Mouse (Mus musculus): Measurements from ENCODE around the gene Prepl. TPM values are rescaled to one million over a fixed set of nuclear protein-coding genes. Genes with fewer than 3 reads are reported as not detected.

Gene Prepl
- 13.7 and 13.8 TPM in 2 replicates for polyA plus RNA-seq (2015; fragmentation: Nextera tagmentation; extraction: Ambion mirVana)

DNA sequence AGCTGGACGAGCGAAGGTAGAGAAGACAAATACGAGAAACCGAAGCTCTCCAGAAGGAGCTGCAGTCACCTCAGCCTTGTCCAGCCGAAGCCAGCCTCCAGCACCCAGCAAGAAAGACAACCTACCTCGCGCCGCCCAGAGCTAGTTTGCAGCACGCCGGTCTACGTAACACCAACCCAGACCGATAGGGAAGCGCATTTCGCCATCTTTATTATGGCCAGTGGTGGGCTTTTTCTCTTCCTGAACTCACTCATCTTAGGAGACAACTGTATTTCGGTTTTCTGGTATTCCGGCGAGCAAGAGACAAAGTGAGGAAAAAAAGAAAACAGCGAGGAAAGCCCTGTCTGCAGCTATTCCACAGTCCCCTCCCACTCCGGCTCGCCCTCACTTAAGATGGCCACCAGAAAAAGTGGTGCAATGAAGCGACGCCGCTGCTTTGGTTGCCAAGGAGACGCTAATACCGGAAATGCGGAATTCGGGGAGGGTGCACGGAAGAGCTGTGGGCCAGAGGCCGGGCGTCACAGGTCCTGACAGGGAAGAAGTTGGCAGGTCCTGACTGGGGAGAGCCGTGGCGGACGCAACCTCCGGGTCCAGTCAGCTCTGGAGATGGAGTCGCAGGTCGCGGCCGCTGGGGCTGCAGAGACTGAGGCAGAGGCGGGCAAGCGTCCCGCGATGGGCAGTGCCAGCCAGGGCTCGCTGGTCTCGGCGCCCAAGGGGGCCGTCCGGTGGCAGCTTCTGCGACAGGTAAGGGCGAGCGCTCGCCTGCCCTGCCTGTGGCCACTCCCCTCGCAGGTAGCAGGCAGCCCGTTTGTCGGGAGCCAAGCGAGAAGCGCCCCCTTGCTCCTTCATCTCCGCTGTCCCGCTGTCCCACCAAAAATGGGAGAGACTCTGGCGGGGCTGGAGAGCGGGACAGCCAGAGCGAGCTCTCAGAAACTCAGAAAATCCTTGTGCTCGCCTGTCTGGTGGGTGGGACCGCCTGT, at the start of gene Prepl, which contains the start of gene Camkmt:
Gene Prepl (minus strand): TSS at position 122 of the 980 bp plus-strand sequence.
Gene Camkmt (plus strand): TSS at position 433 of the 980 bp plus-strand sequence.
- Histone ChIP-seq H3K9me3 (ENCODE audit: control insufficient read depth) (no peaks in the 10 kb centered on the region), H3K4me1 (replicated peaks; ENCODE audit: control insufficient read depth, insufficient read depth, low read length) (peaks cover 3% of the 10 kb centered on the region; the same call in 1 of the 2 replicates), H3K27ac (ENCODE audit: low read depth, low read length) (peak within 1 kb of the TSS; percentile 42), H3K9ac (ENCODE audit: low read depth, low read length) (peak within 1 kb of the TSS; percentile 52), H3K4me2 (replicated peaks; ENCODE audit: low read depth) (peak within 1 kb of the TSS; percentile 91), H3K4me3 (ENCODE audit: low read depth, low read length) (peak within 1 kb of the TSS; percentile 76), H3K27me3 (replicated peaks; ENCODE audit: control insufficient read depth, insufficient read depth, low read length) (no peaks in the 10 kb centered on the region), H3K36me3 (ENCODE audit: control insufficient read depth, insufficient read depth) (no peaks in the 10 kb centered on the region)
- peak; percentile 99 for ATAC-seq
- WGBS, result under 1% methylated on average over 63 of the region's 63 CpGs
- peak; percentile 48 for TF ChIP-seq CTCF (IDR thresholded peaks at IDR 0.05; ENCODE audit: low read depth)

DNA sequence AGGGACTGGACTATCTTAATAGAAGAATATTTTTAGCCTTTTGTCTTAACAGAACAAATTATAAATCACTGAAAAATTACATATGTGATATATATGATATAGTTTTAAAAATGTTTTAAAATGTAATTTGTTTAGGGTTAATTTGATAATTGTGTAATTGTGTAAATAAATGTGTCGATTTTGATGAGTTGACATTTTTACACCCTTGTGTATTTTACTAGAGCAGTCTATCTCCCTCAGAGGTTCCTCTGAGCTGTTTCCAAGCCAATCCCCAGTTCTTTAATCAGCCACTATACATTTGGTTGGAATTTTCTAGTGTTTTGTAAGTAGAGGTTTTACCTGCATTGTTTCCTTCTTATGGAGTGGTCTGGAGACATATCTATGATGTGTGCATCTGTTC, 48.4 kb upstream of the Prepl start:
- ATAC-seq, result no peak
- H3K27ac ChIP-seq (ENCODE audit: low read depth, low read length), result no peak overlapping the region
- H3K4me2 ChIP-seq (replicated peaks; ENCODE audit: low read depth), result no peak overlapping the region
- no peaks in the 10 kb centered on the region for H3K27me3 ChIP-seq (replicated peaks; ENCODE audit: control insufficient read depth, insufficient read depth, low read length)
- no peak overlapping the region for H3K4me3 ChIP-seq (ENCODE audit: low read depth, low read length)
- H3K9ac ChIP-seq (ENCODE audit: low read depth, low read length), result no peak overlapping the region
- no peaks in the 10 kb centered on the region for H3K36me3 ChIP-seq (ENCODE audit: control insufficient read depth, insufficient read depth)
- H3K4me1 ChIP-seq (replicated peaks; ENCODE audit: control insufficient read depth, insufficient read depth, low read length), result no peaks in the 10 kb centered on the region
- H3K9me3 ChIP-seq (ENCODE audit: control insufficient read depth), result no peaks in the 10 kb centered on the region
- 69% methylated on average over 1 of the region's 1 CpGs for WGBS
- TF ChIP-seq CTCF (IDR thresholded peaks at IDR 0.05; ENCODE audit: low read depth), result no peak

DNA sequence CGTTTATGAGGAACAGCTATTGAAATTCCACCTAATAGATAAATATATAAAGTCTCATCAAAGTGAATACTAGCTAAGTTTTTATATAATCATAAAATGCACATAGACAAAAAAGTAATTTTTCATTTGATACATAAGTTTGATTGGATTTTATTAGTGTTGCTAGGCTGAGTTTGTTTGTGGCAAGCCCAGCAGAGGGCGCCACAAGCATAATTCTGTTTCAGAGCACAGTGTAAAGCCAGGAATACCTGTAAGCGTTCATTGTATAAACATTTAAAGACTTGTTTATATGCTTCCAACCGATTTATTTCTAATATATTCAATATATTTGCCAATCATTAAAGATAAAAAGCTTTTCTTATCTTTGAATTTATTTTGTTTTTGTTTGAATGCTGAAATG, 26.6 kb upstream of the Prepl start:
- TF ChIP-seq CTCF (IDR thresholded peaks at IDR 0.05; ENCODE audit: low read depth), result peak; percentile 83
- Histone ChIP-seq H3K27ac (ENCODE audit: low read depth, low read length) (no peak overlapping the region), H3K9me3 (ENCODE audit: control insufficient read depth) (no peaks in the 10 kb centered on the region), H3K27me3 (replicated peaks; ENCODE audit: control insufficient read depth, insufficient read depth, low read length) (no peaks in the 10 kb centered on the region), H3K9ac (ENCODE audit: low read depth, low read length) (no peak overlapping the region), H3K4me1 (replicated peaks; ENCODE audit: control insufficient read depth, insufficient read depth, low read length) (no peaks in the 10 kb centered on the region), H3K4me3 (ENCODE audit: low read depth, low read length) (no peak overlapping the region), H3K4me2 (replicated peaks; ENCODE audit: low read depth) (no peak overlapping the region), H3K36me3 (ENCODE audit: control insufficient read depth, insufficient read depth) (no peaks in the 10 kb centered on the region)
- WGBS, result 27% methylated on average over 4 of the region's 4 CpGs
- ATAC-seq, result no peak

DNA sequence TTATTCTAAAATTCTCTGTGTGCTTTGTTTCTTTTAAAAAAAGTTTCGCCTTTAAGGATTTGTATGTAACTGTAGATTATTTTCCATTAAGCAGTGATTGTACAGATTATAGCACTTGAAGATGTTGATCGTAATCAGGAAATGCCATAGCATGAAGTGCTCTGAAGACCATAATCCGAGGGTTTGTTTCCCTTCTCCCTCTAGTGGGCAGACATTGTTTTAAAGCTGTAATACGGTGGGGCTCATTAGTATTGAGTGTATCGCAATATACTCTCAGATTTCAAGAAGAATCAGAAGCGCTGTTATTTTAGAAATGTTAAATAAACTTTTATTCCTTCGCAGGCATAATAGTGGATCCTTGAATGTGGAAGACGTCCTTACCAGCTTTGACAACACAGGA, 23.4 kb upstream of the Prepl start:
- no peak overlapping the region for H3K27ac ChIP-seq (ENCODE audit: low read depth, low read length)
- WGBS, result 79% methylated on average over 8 of the region's 8 CpGs
- ATAC-seq, result no peak
- H3K9ac ChIP-seq (ENCODE audit: low read depth, low read length), result no peak overlapping the region
- no peaks in the 10 kb centered on the region for H3K4me1 ChIP-seq (replicated peaks; ENCODE audit: control insufficient read depth, insufficient read depth, low read length)
- no peak overlapping the region for H3K4me2 ChIP-seq (replicated peaks; ENCODE audit: low read depth)
- H3K4me3 ChIP-seq (ENCODE audit: low read depth, low read length), result no peak overlapping the region
- no peaks in the 10 kb centered on the region for H3K9me3 ChIP-seq (ENCODE audit: control insufficient read depth)
- H3K36me3 ChIP-seq (ENCODE audit: control insufficient read depth, insufficient read depth), result no peaks in the 10 kb centered on the region
- no peaks in the 10 kb centered on the region for H3K27me3 ChIP-seq (replicated peaks; ENCODE audit: control insufficient read depth, insufficient read depth, low read length)
- peak; percentile 49 for TF ChIP-seq CTCF (IDR thresholded peaks at IDR 0.05; ENCODE audit: low read depth)

DNA sequence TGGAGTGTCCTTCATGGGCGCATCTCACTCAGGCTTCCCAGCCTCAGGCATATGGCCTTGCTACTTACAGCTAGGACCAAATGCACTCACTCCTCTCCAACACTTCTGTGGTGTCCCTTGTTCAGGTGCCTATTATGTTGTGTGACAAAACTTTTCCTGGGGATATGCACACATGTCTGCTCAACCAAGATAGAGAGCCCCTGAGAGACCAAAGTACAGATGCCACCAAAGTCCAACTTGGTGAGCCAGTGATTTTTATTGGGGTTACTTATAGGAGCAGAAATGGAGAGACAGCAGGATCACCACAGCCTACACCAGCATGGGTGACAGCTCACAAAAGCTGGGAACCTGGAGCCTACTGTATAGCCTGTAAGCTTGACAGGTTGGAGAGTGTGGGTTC, 20.6 kb upstream of the Prepl start:
- no peak overlapping the region for H3K9ac ChIP-seq (ENCODE audit: low read depth, low read length)
- no peaks in the 10 kb centered on the region for H3K36me3 ChIP-seq (ENCODE audit: control insufficient read depth, insufficient read depth)
- no peaks in the 10 kb centered on the region for H3K27me3 ChIP-seq (replicated peaks; ENCODE audit: control insufficient read depth, insufficient read depth, low read length)
- no peaks in the 10 kb centered on the region for H3K9me3 ChIP-seq (ENCODE audit: control insufficient read depth)
- WGBS, result 97% methylated on average over 1 of the region's 1 CpGs
- H3K4me2 ChIP-seq (replicated peaks; ENCODE audit: low read depth), result 0 out of 2 replicates have a peak overlapping the region, but pooled peaks have one; percentile 7
- ATAC-seq, result peak; percentile 73
- no peak overlapping the region for H3K27ac ChIP-seq (ENCODE audit: low read depth, low read length)
- no peaks in the 10 kb centered on the region for H3K4me1 ChIP-seq (replicated peaks; ENCODE audit: control insufficient read depth, insufficient read depth, low read length)
- no peak overlapping the region for H3K4me3 ChIP-seq (ENCODE audit: low read depth, low read length)
- no peak for TF ChIP-seq CTCF (IDR thresholded peaks at IDR 0.05; ENCODE audit: low read depth)

DNA sequence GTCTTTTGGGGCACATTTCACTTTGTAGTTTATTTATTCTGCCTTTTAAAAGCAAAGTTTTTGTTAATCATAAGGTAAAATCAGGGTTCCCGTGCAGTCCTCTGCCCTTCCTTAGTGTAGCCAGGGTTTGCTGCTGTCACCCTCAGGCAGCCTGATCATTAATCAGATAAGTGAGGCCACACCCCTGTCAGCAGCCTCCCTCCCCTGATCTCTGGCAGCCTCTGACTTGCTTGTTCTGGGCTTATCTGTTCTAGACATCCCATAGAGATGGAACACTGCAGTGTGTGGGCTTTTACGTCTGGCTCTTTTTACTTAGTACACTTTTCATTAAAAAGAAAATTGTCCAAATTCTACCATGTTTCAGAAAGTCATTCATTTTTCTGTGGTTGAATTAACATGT, 13.3 kb upstream of the Prepl start:
- H3K9me3 ChIP-seq (ENCODE audit: control insufficient read depth), result no peaks in the 10 kb centered on the region
- H3K36me3 ChIP-seq (ENCODE audit: control insufficient read depth, insufficient read depth), result peaks cover 9% of the 10 kb centered on the region; the same call in 1 of the 2 replicates
- 20% methylated on average over 2 of the region's 2 CpGs for WGBS
- no peak overlapping the region for H3K4me2 ChIP-seq (replicated peaks; ENCODE audit: low read depth)
- no peak overlapping the region for H3K4me3 ChIP-seq (ENCODE audit: low read depth, low read length)
- no peak overlapping the region for H3K9ac ChIP-seq (ENCODE audit: low read depth, low read length)
- H3K27ac ChIP-seq (ENCODE audit: low read depth, low read length), result no peak overlapping the region
- ATAC-seq, result no peak
- no peak for TF ChIP-seq CTCF (IDR thresholded peaks at IDR 0.05; ENCODE audit: low read depth)
- no peaks in the 10 kb centered on the region for H3K27me3 ChIP-seq (replicated peaks; ENCODE audit: control insufficient read depth, insufficient read depth, low read length)
- H3K4me1 ChIP-seq (replicated peaks; ENCODE audit: control insufficient read depth, insufficient read depth, low read length), result no peaks in the 10 kb centered on the region
